Mouse (Mus musculus): ENCODE data around the gene Olfr228. TPM values are rescaled to one million over a fixed set of nuclear protein-coding genes. Genes with fewer than 3 reads are reported as not detected.

Gene Olfr228
- polyA plus RNA-seq, 1 experiment from 2014 or later, result not detected

Other genes starting within 250 kb of the Olfr228 start
- not detected in 2 replicates for gene Olfr1048, start 247.1 kb downstream of the Olfr228 start, polyA plus RNA-seq (2015; fragmentation: Nextera tagmentation; extraction: Ambion mirVana)
- gene Olfr1049, start 229.1 kb downstream of the Olfr228 start, polyA plus RNA-seq (2015; fragmentation: Nextera tagmentation; extraction: Ambion mirVana), result not detected in 2 replicates
- gene Olfr1051, start 208.3 kb downstream of the Olfr228 start, polyA plus RNA-seq (2015; fragmentation: Nextera tagmentation; extraction: Ambion mirVana), result not detected in 2 replicates
- not detected in 2 replicates for gene Olfr1052, start 194.9 kb downstream of the Olfr228 start, polyA plus RNA-seq (2015; fragmentation: Nextera tagmentation; extraction: Ambion mirVana)
- not detected in 2 replicates for gene Olfr1053, start 172.1 kb downstream of the Olfr228 start, polyA plus RNA-seq (2015; fragmentation: Nextera tagmentation; extraction: Ambion mirVana)
- not detected in 2 replicates for gene Olfr1054, start 152.0 kb downstream of the Olfr228 start, polyA plus RNA-seq (2015; fragmentation: Nextera tagmentation; extraction: Ambion mirVana)
- not detected in 2 replicates for gene Olfr1055, start 137.1 kb downstream of the Olfr228 start, polyA plus RNA-seq (2015; fragmentation: Nextera tagmentation; extraction: Ambion mirVana)
- not detected in 2 replicates for gene Olfr1056, start 124.9 kb downstream of the Olfr228 start, polyA plus RNA-seq (2015; fragmentation: Nextera tagmentation; extraction: Ambion mirVana)
- gene Olfr1057, start 109.0 kb downstream of the Olfr228 start, polyA plus RNA-seq (2015; fragmentation: Nextera tagmentation; extraction: Ambion mirVana), result not detected in 2 replicates
- not detected in 2 replicates for gene Olfr1058, start 98.8 kb downstream of the Olfr228 start, polyA plus RNA-seq (2015; fragmentation: Nextera tagmentation; extraction: Ambion mirVana)
- gene Olfr1061, start 73.3 kb downstream of the Olfr228 start, polyA plus RNA-seq (2015; fragmentation: Nextera tagmentation; extraction: Ambion mirVana), result not detected in 2 replicates
- not detected in 2 replicates for gene Olfr1062, start 60.6 kb downstream of the Olfr228 start, polyA plus RNA-seq (2015; fragmentation: Nextera tagmentation; extraction: Ambion mirVana)
- not detected in 2 replicates for gene Olfr1065, start 36.8 kb downstream of the Olfr228 start, polyA plus RNA-seq (2015; fragmentation: Nextera tagmentation; extraction: Ambion mirVana)
- not detected in 2 replicates for gene Olfr1066, start 31.1 kb downstream of the Olfr228 start, polyA plus RNA-seq (2015; fragmentation: Nextera tagmentation; extraction: Ambion mirVana)
- gene Olfr1076, start 21.1 kb upstream of the Olfr228 start, polyA plus RNA-seq (2015; fragmentation: Nextera tagmentation; extraction: Ambion mirVana), result not detected in 2 replicates
- not detected in 2 replicates for gene Olfr1079, start 55.1 kb upstream of the Olfr228 start, polyA plus RNA-seq (2015; fragmentation: Nextera tagmentation; extraction: Ambion mirVana)
- not detected in 2 replicates for gene Olfr1080, start 70.8 kb upstream of the Olfr228 start, polyA plus RNA-seq (2015; fragmentation: Nextera tagmentation; extraction: Ambion mirVana)
- gene Olfr1082, start 111.6 kb upstream of the Olfr228 start, polyA plus RNA-seq (2015; fragmentation: Nextera tagmentation; extraction: Ambion mirVana), result not detected in 2 replicates
- not detected in 2 replicates for gene Olfr1084, start 152.3 kb upstream of the Olfr228 start, polyA plus RNA-seq (2015; fragmentation: Nextera tagmentation; extraction: Ambion mirVana)
- gene Olfr1085, start 174.6 kb upstream of the Olfr228 start, polyA plus RNA-seq (2015; fragmentation: Nextera tagmentation; extraction: Ambion mirVana), result not detected in 2 replicates
- not detected in 2 replicates for gene Olfr1086, start 192.7 kb upstream of the Olfr228 start, polyA plus RNA-seq (2015; fragmentation: Nextera tagmentation; extraction: Ambion mirVana)
- gene Olfr1087, start 211.0 kb upstream of the Olfr228 start, polyA plus RNA-seq (2015; fragmentation: Nextera tagmentation; extraction: Ambion mirVana), result not detected in 2 replicates
- gene Olfr1089, start 246.3 kb upstream of the Olfr228 start, polyA plus RNA-seq (2015; fragmentation: Nextera tagmentation; extraction: Ambion mirVana), result not detected in 2 replicates

Data from hindbrain, embryonic 16.5 days (tissue).